In genomic region chr2:66123756-66124589, GRCm38 (mm10) we compare ENCODE assay signal across 8 mouse cellular contexts. TPM values are rescaled to one million over a fixed set of nuclear protein-coding genes. Genes with fewer than 3 reads are reported as not detected.
DNase-seq lines count a peak whose midpoint lies in the region; ATAC-seq lines count a peak whose summit lies in the region.

No protein-coding gene starts in this region.

- DNase-seq in left cerebral cortex, adult 18-20 months (ENCODE audit: low spot score in 2 of 2), result peak; percentile 9 to 22
- no peak for DNase-seq in left cerebral cortex, adult 11 months (ENCODE audit: low spot score)
- peak; percentile 11 for DNase-seq in WW6 (ENCODE audit: low read depth, low spot score)
- no peak for DNase-seq in hindbrain, embryonic 14.5 days (ENCODE audit: low spot score)
- peak; percentile 66 for DNase-seq in neural tube, embryonic 10.5 days (ENCODE audit: extremely low spot score, low spot score)
- peak; percentile 8 for DNase-seq in urinary bladder, postnatal 14 days (ENCODE audit: low spot score)

- H3K9ac ChIP-seq in embryonic facial prominence, embryonic 15.5 days, result peak overlapping the region; percentile 45
- peak overlapping the region; percentile 62 for H3K9ac ChIP-seq in hindbrain, embryonic 14.5 days
- peak overlapping the region; percentile 47 for H3K9ac ChIP-seq in limb, embryonic 15.5 days

- peak overlapping the region; percentile 100 for H3K4me2 ChIP-seq in embryonic facial prominence, embryonic 15.5 days (replicated peaks)
- peak overlapping the region; percentile 100 for H3K4me2 ChIP-seq in hindbrain, embryonic 14.5 days (replicated peaks)
- peak overlapping the region; percentile 100 for H3K4me2 ChIP-seq in limb, embryonic 15.5 days

- peaks cover 26% of the 10 kb centered on the region for H3K27me3 ChIP-seq in embryonic facial prominence, embryonic 15.5 days
- peaks cover 24% of the 10 kb centered on the region for H3K27me3 ChIP-seq in hindbrain, embryonic 14.5 days (ENCODE audit: control insufficient read depth, insufficient read depth, low read length)
- H3K27me3 ChIP-seq in limb, embryonic 15.5 days, result peaks cover 12% of the 10 kb centered on the region

- peak; percentile 59 for ATAC-seq in embryonic facial prominence, embryonic 15.5 days (ENCODE audit: insufficient number of reproducible peaks, low FRiP score, low TSS enrichment, low read depth)
- ATAC-seq in hindbrain, embryonic 14.5 days (ENCODE audit: low FRiP score), result peak; percentile 71
- ATAC-seq in limb, embryonic 15.5 days (ENCODE audit: insufficient number of reproducible peaks, low FRiP score, low TSS enrichment, low read depth), result no peak

- H3K4me3 ChIP-seq in embryonic facial prominence, embryonic 15.5 days (replicated peaks), result peak overlapping the region; percentile 70
- H3K4me3 ChIP-seq in hindbrain, embryonic 14.5 days (replicated peaks; ENCODE audit: low read length), result peak overlapping the region; percentile 76
- H3K4me3 ChIP-seq in limb, embryonic 15.5 days, result peak overlapping the region; percentile 71

- WGBS in embryonic facial prominence, embryonic 15.5 days, result under 1% methylated on average over 55 of the region's 57 CpGs
- WGBS in hindbrain, embryonic 14.5 days, result under 1% methylated on average over 52 of the region's 57 CpGs
- under 1% methylated on average over 55 of the region's 57 CpGs for WGBS in limb, embryonic 15.5 days

- H3K4me1 ChIP-seq in embryonic facial prominence, embryonic 15.5 days, result peaks cover 12% of the 10 kb centered on the region
- peaks cover 6% of the 10 kb centered on the region for H3K4me1 ChIP-seq in hindbrain, embryonic 14.5 days (replicated peaks; ENCODE audit: control insufficient read depth, insufficient read depth, low read length)
- H3K4me1 ChIP-seq in limb, embryonic 15.5 days, result peaks cover 17% of the 10 kb centered on the region

- H3K27ac ChIP-seq in embryonic facial prominence, embryonic 15.5 days (replicated peaks), result no peak overlapping the region
- H3K27ac ChIP-seq in hindbrain, embryonic 14.5 days, result no peak overlapping the region
- H3K27ac ChIP-seq in limb, embryonic 15.5 days, result no peak overlapping the region

- no peaks in the 10 kb centered on the region for H3K36me3 ChIP-seq in embryonic facial prominence, embryonic 15.5 days
- no peaks in the 10 kb centered on the region for H3K36me3 ChIP-seq in hindbrain, embryonic 14.5 days (replicated peaks; ENCODE audit: control insufficient read depth, insufficient read depth)
- no peaks in the 10 kb centered on the region for H3K36me3 ChIP-seq in limb, embryonic 15.5 days

- no peaks in the 10 kb centered on the region for H3K9me3 ChIP-seq in embryonic facial prominence, embryonic 15.5 days (replicated peaks)
- H3K9me3 ChIP-seq in hindbrain, embryonic 14.5 days (ENCODE audit: control insufficient read depth, low read length), result no peaks in the 10 kb centered on the region
- no peaks in the 10 kb centered on the region for H3K9me3 ChIP-seq in limb, embryonic 15.5 days

RNA-seq across cellular contexts. Expression of gene Galnt3, which starts 0.8 kb away (rescaled TPM):
- 1 to 10 TPM; 1.4 to 2.2 TPM for total RNA-seq in left cerebral cortex, adult 18-20 months (2021)
- polyA plus RNA-seq in embryonic facial prominence, embryonic 15.5 days (2015; fragmentation: Nextera tagmentation; extraction: Ambion mirVana), result 6.8 and 9.0 TPM in 2 replicates
- 0.70 and 1.4 TPM in 2 replicates for polyA plus RNA-seq in hindbrain, embryonic 14.5 days (2014; fragmentation: Nextera tagmentation; extraction: Ambion mirVana)
- 7.1 and 7.4 TPM in 2 replicates for polyA plus RNA-seq in limb, embryonic 15.5 days (2015; fragmentation: Nextera tagmentation; extraction: Ambion mirVana)

Comparison
In these comparisons a context has a peak if more than half of its experiments do, and no peak if none do; other contexts are left out.
1. DNase-seq: peak in left cerebral cortex, adult 18-20 months (2 of 2), WW6 (single experiment), neural tube, embryonic 10.5 days (single experiment) and urinary bladder, postnatal 14 days (single experiment); none in left cerebral cortex, adult 11 months (single experiment) and hindbrain, embryonic 14.5 days (single experiment).
2. Peak in every context shown above with its lines, with median percentiles within 50 percentile points of each other: H3K4me2 ChIP-seq, H3K4me3 ChIP-seq and H3K9ac ChIP-seq.